Mouse (Mus musculus): ENCODE data around the gene Ly6g6f.

GRCm38 (mm10) chr17:35106522-35106921, 21.1 kb upstream of the Ly6g6f start:
- no peak for TF ChIP-seq CTCF (IDR thresholded peaks at IDR 0.05; ENCODE audit: borderline replicate concordance, insufficient read depth, low read length)
- TF ChIP-seq POLR2A (IDR thresholded peaks at IDR 0.05; ENCODE audit: low read depth, low read length) = no peak
